Mouse (Mus musculus) 3134 (cell line): ENCODE data around the gene Rnf130.
"Not testable (repeated sequence)": the region's sequence is repeated elsewhere in the genome, so short reads cannot be mapped to it uniquely, and the experiment has no call there.

ENCODE experiments used
- DNase-seq: peaks from one replicate; pipeline ENCODE4 v3.0.0-alpha.2; 2011; ENCODE audit warnings: low spot score; ENCODE audit not compliant: insufficient read length; ENCODE audit errors: extremely low read depth

The Rnf130 gene

GRCm38 (mm10) chr11:50076756-50077155 lies 51.6 kb downstream of the Rnf130 start:
- no peak for DNase-seq

DNA sequence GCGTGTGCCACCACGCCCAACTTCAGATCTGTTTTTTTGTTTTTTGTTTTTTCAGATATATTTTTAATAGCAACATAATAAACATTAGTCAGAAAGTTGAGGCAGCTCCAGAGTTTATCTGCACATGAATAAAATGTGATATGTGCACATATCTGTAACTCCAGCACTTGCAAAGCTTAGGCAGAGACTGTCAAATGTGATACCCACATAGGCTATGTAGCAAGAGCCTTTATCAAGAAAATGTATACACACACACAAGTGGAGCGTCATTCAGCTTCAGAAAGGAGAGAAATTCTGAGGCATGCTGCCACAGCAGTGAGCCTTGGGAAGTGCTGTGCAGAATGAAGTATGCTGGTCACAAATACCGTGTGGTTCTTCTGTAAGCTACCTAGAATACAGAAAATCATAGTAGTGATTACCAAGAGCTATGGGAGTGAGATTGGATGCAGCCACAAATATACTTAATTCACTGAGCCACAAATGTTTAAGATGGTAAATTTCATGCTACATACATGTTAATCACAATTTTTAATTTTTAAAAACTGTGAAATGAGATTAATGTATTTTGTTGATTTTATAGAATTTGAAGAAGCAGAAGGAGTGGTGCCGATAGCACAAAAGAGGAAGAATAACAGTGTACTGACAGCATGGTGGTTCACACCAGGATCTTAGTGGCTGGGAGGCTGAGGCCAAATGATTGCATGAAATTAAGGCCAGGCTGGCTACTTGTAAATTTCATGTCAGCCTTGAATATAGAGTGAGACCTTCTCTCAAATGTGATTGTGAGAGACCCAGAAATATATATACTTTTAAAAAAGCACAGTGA lies 56.4 kb downstream of the Rnf130 start:
- DNase-seq: no peak

DNA sequence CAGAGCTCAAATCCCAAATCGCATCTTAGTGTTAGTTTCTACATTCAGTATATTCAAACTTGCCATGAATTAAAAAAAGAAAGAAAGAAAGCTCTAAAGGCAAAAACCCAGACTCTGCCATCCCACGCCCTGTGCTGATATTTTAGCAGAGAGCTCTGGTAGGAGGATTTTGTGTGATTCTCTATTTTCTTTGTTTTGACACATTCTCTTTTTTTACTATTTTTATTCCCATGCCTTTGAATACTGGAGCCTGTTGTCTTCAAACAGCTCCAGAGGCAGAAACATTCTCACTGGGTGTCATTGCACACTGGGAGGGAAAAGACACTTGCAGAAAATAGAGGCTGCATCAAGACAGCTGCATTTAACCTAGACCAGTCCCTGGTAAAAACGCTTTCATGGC lies 61.1 kb downstream of the Rnf130 start:
- DNase-seq: no peak

- no peak for DNase-seq
Observed at GRCm38 (mm10) chr11:50089840-50090239, 64.7 kb downstream of the Rnf130 start.

- DNase-seq: no peak
Observed at GRCm38 (mm10) chr11:50090982-50091675, 66.0 kb downstream of the Rnf130 start.

GRCm38 (mm10) chr11:50091681-50092080 lies 66.5 kb downstream of the Rnf130 start:
- DNase-seq: no peak

- no peak for DNase-seq
Observed at GRCm38 (mm10) chr11:50095661-50096060, 70.5 kb downstream of the Rnf130 start.

DNA sequence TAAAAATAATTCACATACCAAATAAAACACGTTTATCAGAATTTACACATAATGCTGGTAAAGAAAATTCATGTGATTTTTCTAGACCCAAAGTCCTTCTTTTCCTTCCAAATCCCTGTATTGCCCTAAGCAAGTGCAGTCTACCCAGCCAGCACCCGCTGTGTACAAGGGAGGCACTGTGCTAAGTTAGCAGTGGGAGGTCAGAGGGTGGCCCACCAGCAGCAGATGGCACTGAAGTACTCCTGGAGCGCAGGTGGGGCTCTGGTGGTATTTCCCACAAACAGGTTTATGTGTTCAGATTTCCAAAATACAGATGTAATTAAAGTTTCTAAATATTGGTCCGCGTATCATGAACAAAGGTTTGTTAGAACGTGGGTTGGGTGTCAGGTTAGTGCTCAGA lies 71.9 kb downstream of the Rnf130 start:
- no peak for DNase-seq

- DNase-seq: no peak
Observed at GRCm38 (mm10) chr11:50098961-50099481, 73.9 kb downstream of the Rnf130 start.

- no peak for DNase-seq
Observed at GRCm38 (mm10) chr11:50099692-50100091, 74.5 kb downstream of the Rnf130 start.

DNA sequence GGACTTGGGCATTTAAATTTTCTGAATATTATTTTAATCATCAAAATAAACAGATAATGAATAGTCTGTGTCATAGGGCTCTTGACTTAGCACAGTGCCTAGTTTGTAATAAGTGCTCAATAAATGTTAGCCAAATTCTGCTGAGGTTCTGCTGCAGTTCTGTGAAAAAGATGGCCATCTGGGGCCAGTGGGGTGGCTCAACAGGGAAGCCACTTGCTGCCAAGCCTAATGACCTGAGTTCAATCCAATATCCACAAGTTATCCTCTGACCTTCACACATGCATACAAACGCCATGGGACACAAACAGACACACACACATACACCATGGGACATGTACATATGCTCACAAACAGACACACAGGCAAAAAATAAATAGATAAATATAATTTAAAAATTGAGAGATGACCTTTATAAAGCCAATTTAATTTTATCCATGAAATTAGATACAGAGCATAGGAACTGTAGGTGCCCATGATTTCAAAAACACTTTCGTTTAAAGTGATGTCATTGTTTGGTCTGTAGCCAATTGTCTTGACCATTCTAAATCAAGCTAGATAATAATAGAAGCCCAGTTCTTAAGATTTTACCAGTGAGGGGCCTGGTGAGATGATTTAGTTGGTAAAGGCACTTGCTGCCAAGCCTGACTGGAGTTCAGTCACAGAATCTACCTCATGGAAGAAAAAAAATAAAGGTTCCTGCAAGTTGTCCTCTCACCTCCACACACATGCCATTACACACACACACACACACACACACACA lies 75.6 kb downstream of the Rnf130 start:
- DNase-seq: no peak

GRCm38 (mm10) chr11:50101962-50102361 lies 76.8 kb downstream of the Rnf130 start:
- DNase-seq: not testable (repeated sequence)

DNA sequence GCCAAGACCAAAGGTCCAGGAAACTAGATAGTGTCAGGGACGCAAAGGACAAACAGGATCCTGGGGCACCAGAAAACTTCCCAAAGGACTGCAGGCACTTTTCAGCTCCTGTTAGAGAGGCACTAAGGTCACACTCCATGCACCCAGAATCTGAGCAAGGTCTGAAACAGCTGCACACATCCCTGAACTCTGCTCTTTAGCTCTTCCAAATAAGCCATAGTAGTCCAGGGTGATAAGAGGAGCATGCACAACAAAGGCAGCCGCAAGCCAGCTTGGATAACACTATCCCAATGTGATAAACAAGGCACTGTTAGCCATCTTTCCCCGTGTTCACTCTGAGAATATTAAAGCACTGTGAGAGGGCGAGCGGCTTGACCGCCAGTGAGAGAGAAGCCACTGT lies 78.9 kb downstream of the Rnf130 start:
- DNase-seq: no peak

DNA sequence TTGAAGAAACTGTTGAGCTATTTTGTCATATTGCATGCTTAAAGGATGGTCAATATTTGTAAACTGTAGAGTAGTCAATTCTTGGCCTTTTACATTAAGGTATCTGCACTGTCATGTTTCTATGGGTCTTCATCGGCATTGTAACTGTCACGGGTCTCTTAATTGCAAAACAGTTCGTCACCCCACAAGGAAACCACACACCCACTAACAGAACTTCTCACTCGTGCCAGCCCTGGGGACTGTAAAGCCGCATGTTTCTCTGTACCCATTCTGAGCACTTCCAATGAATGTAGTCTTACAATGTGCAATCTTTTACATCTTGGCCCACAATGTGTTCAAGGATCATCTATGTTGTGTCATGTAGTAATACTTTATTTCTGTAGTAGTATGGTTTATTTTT lies 80.1 kb downstream of the Rnf130 start:
- DNase-seq: no peak

DNA sequence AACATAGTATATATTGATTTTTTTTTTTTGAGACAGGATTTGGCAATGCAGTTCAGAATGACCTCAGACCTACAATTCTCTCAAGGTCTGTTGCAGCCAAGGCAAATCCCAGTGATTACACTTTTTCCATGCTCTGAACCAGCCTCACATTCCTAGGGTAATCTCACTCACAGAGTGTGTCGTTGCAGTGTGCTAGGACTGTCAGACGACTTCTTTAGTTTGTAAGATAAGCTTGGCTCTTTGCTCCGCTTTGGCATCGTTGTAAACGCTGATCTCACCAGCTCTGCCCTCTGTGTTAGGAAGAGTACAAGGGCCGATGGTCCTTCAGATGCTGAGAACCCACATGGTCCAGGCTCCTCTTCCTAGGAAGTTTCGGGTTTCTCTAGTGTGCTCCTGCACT lies 80.9 kb downstream of the Rnf130 start:
- no peak for DNase-seq

DNA sequence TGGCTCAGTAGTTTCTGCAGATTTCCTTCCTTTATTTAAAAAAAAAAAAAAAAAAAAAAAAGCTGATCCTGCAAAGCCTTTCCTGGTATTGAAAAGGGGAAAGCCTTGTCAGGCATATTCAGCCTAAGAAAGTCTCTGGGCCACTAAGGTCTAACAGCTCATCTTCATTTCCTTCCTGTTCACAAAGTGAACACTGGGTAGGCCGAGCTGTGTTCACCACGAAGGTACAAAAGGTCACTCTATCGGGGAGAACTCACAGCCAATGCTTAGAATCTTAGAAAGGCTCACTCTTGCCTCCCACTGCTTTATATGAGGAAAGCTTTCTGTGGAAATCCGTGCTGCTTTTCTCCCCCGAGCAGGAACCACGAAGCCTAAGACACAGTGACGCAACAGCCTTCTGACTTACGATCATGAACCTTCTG lies 83.7 kb downstream of the Rnf130 start:
- DNase-seq: no peak

DNA sequence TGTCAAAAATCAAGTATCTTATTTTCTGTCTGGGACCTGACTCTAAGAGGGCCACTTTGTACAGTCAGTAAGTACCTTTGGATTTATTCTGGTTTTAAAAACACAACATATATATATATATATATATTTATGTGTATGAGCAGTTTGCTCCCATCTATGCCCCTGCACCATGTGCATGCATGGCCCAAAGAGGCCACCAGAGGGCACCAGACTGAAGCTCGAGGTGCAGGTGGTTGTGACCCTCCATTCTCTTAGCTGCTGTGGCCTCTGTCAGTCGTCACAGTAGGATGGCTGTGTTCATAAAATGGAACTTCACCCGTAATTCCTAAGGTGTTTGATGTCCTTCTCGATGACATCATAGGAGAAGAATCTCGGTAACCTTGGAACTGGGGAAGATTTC lies 89.2 kb downstream of the Rnf130 start:
- peak; percentile 40 for DNase-seq

GRCm38 (mm10) chr11:50122631-50123081 lies 97.5 kb downstream of the Rnf130 start:
- DNase-seq: no peak

GRCm38 (mm10) chr11:50127781-50128180 lies 102.6 kb downstream of the Rnf130 start:
- no peak for DNase-seq

GRCm38 (mm10) chr11:50130811-50131766 lies 105.9 kb downstream of the Rnf130 start, which contains the start of gene Tbc1d9b:
Tbc1d9b (plus strand) TSS chr11:50131396.
- DNase-seq: peak; percentile 89
